Mouse (Mus musculus) midbrain, embryonic 11.5 days (tissue): ENCODE measurements around the gene Trim50. TPM values are rescaled to one million over a fixed set of nuclear protein-coding genes. Genes with fewer than 3 reads are reported as not detected.

Source experiments
- ATAC-seq: fragments of 200-750 bp; cut with Nextera tagmentation; 2 replicates; pipeline ENCODE4 v1.8.0; 2017; ENCODE audit warnings: moderate TSS enrichment, moderate library complexity; ENCODE audit not compliant: low FRiP score
- DNase-seq: peaks from one replicate; pipeline ENCODE4 v3.0.0; 2015; ENCODE audit warnings: low spot score; ENCODE audit errors: missing footprints
- H3K27ac ChIP-seq: fragments of 300-500 bp; sonication (generic); 2 replicates; pipeline ENCODE4 v1.5.1; 2014; ENCODE audit warnings: low read depth, low read length
- H3K27me3 ChIP-seq: fragments of 300-500 bp; sonication (generic); 2 replicates; pipeline ENCODE4 v1.6.1; 2014; ENCODE audit warnings: mild to moderate bottlenecking, low read length, moderate library complexity, mixed read lengths; ENCODE audit not compliant: control insufficient read depth, insufficient read depth
- H3K36me3 ChIP-seq: fragments of 300-500 bp; sonication (generic); 2 replicates; pipeline ENCODE4 v1.6.1; 2014; ENCODE audit warnings: mild to moderate bottlenecking, low read length, moderate library complexity, mixed read lengths; ENCODE audit not compliant: control insufficient read depth, insufficient read depth
- H3K4me1 ChIP-seq: fragments of 300-500 bp; sonication (generic); 2 replicates; pipeline ENCODE4 v1.6.1; 2014; ENCODE audit warnings: low read length; ENCODE audit not compliant: control insufficient read depth, insufficient read depth
- H3K4me2 ChIP-seq: fragments of 300-500 bp; sonication (generic); 2 replicates; pipeline ENCODE4 v1.6.1; 2014; ENCODE audit warnings: mild to moderate bottlenecking, moderate library complexity
- H3K4me3 ChIP-seq: fragments of 300-500 bp; sonication (generic); 2 replicates; pipeline ENCODE4 v1.5.1; 2014; ENCODE audit warnings: low read depth, low read length
- H3K9ac ChIP-seq: fragments of 300-500 bp; sonication (generic); 2 replicates; pipeline ENCODE4 v1.6.1; 2014; ENCODE audit warnings: low read length
- H3K9me3 ChIP-seq: fragments of 300-500 bp; sonication (generic); 2 replicates; pipeline ENCODE4 v1.6.1; 2016; ENCODE audit warnings: low read length; ENCODE audit not compliant: control insufficient read depth
- WGBS: fragments of 180-500 bp; shearing (Covaris S2); extraction: QIAGEN DNeasy Blood & Tissue Kit; methylation state at CpG from one replicate; pipeline ENCODE4 v1.1.7; 2014; 5-methylcytosine and 5-hydroxymethylcytosine counted together
- microRNA-seq: library from miRNA; unstranded; fragments of <30 nt; microRNA quantifications from one replicate; pipeline ENCODE4, GENCODE M21; 2017
- polyA plus RNA-seq: library from polyadenylated mRNA; unstranded; fragments of >200 nt; fragmentation: Nextera tagmentation; extraction: Ambion mirVana; gene quantifications from 2 replicates; pipeline ENCODE4 v1.2.1, GENCODE M21; 2014

Trim50 gene
- polyA plus RNA-seq, 1 experiment from 2014 or later = not detected

DNA sequence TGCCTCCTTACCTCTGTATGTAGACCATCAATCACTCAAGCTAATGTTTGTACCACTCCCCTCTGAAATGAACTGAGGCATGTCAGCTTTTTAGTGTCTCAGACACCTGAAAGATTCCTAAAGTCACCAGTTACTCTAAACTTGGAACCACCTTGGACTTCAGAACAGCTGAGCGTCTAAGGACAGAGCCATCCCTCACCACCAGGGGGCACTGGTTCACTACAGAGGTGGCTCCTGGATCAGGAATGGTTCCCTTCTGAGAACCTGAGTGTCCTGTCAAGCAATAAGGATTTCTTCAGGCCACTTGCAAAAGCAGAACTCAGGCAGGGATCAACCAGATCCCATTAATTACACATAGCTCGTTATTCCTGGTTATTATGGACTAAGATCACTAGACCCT lies 47.1 kb downstream of the Trim50 start:
- ATAC-seq (0 out of 2 replicates have a peak, but pooled peaks have one; percentile 42), DNase-seq (peak; percentile 98)
- H3K27me3 ChIP-seq = no peaks in the 10 kb centered on the region
- H3K9ac ChIP-seq = no peak overlapping the region
- H3K4me2 ChIP-seq = no peak overlapping the region
- no peak overlapping the region for H3K4me3 ChIP-seq
- no peaks in the 10 kb centered on the region for H3K4me1 ChIP-seq
- H3K36me3 ChIP-seq = no peaks in the 10 kb centered on the region
- no peaks in the 10 kb centered on the region; the same call in 1 of the 2 replicates for H3K9me3 ChIP-seq
- no peak overlapping the region for H3K27ac ChIP-seq
- WGBS = 6% methylated on average over 2 of the region's 2 CpGs

DNA sequence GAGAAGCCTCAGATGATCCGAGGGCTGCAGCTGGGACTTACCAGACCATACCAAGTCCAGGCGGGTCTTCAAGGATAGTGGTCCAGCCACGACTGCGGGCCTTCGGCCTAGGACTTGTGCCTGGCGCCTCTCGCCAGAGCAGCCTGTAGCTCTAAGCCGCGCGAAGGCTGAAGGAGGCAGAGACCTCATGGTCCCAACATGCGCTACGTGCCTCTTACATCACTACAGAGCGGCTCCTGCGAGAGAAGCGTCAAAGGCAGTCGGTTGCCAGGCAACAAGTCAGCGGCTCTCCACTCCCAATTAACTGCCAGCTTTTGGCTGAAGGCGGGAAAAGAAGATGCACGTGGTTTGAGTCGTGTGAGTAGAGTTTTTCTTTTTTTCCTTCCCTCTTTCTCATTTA lies 51.5 kb downstream of the Trim50 start:
- Histone ChIP-seq H3K9me3 (no peaks in the 10 kb centered on the region; the same call in 1 of the 2 replicates), H3K9ac (no peak overlapping the region), H3K36me3 (no peaks in the 10 kb centered on the region), H3K4me2 (no peak overlapping the region), H3K4me1 (no peaks in the 10 kb centered on the region), H3K27ac (no peak overlapping the region), H3K27me3 (no peaks in the 10 kb centered on the region), H3K4me3 (no peak overlapping the region)
- 36% methylated on average over 20 of the region's 20 CpGs for WGBS
- ATAC-seq (peak; percentile 62; the same call in 1 of the 2 replicates), DNase-seq (peak; percentile 89)

GRCm38 (mm10) chr5:135405437-135405836 lies 52.3 kb downstream of the Trim50 start:
- Histone ChIP-seq H3K9ac (no peak overlapping the region), H3K27me3 (no peaks in the 10 kb centered on the region), H3K9me3 (no peaks in the 10 kb centered on the region; the same call in 1 of the 2 replicates), H3K4me1 (no peaks in the 10 kb centered on the region), H3K27ac (no peak overlapping the region), H3K4me3 (no peak overlapping the region), H3K4me2 (no peak overlapping the region), H3K36me3 (peaks cover 5% of the 10 kb centered on the region; the same call in 1 of the 2 replicates)
- DNase-seq (no peak), ATAC-seq (no peak)
- WGBS = 83% methylated on average over 8 of the region's 9 CpGs

GRCm38 (mm10) chr5:135408114-135408513 lies 55.0 kb downstream of the Trim50 start:
- ATAC-seq = no peak
- 93% methylated on average over 4 of the region's 4 CpGs for WGBS

DNA sequence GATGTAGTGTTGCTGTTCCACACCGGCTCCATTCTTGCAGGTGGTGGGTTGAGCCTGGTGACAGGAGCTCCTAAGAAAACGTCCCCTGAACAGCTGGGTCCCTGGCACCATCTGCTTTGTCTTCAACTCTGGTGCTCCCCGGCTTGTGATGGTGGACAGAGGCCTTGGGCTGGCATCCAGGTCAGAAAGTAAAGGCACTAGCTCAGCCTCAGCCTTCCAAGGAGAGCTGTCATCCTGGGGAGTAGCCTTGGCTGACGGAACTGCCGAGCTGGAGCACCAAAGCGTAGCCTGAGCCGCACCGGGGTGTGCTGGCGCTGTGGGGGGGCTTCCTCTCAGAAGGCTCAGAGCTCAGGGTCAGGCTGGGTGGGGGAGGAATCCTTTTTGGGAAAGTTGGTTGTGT lies 57.2 kb downstream of the Trim50 start:
- DNase-seq = no peak
- Histone ChIP-seq H3K4me3 (no peak overlapping the region), H3K27me3 (no peaks in the 10 kb centered on the region), H3K4me2 (no peak overlapping the region), H3K27ac (no peak overlapping the region), H3K9ac (no peak overlapping the region), H3K9me3 (no peaks in the 10 kb centered on the region), H3K4me1 (no peaks in the 10 kb centered on the region), H3K36me3 (peaks cover 22% of the 10 kb centered on the region)
- no peak for ATAC-seq
- 93% methylated on average over 9 of the region's 9 CpGs for WGBS

More at GRCm38 (mm10) chr5:135408114-135408513, 55.0 kb downstream of the Trim50 start:
- H3K36me3 ChIP-seq = peaks cover 19% of the 10 kb centered on the region
- no peaks in the 10 kb centered on the region for H3K4me1 ChIP-seq
- no peak overlapping the region for H3K9ac ChIP-seq
- H3K4me3 ChIP-seq = no peak overlapping the region
- H3K27ac ChIP-seq = no peak overlapping the region
- no peak overlapping the region for H3K4me2 ChIP-seq
- H3K27me3 ChIP-seq = no peaks in the 10 kb centered on the region
- H3K9me3 ChIP-seq = no peaks in the 10 kb centered on the region
- DNase-seq = no peak

Small RNA genes within 50 kb of the gene (microRNA-seq; reads per million reads assigned to microRNA genes)
- gene Mir7033 = 1.5 reads per million

Other genes with a start within 250 kb of the Trim50 start
- 20.1 and 21.2 TPM in 2 replicates for gene Tbl2, start 203.6 kb upstream of the Trim50 start, polyA plus RNA-seq
- 39.2 and 42.6 TPM in 2 replicates for gene Bcl7b, start 185.0 kb upstream of the Trim50 start, polyA plus RNA-seq
- gene Baz1b, start 166.0 kb upstream of the Trim50 start, polyA plus RNA-seq = 57.7 and 60.6 TPM in 2 replicates
- 7.6 and 9.9 TPM in 2 replicates for gene Fzd9, start 102.1 kb upstream of the Trim50 start, polyA plus RNA-seq
- 0.12 TPM in 1 of 2 replicates, not detected in the other for gene Fkbp6, start 3.3 kb upstream of the Trim50 start, polyA plus RNA-seq
- gene Nsun5, start 16.7 kb downstream of the Trim50 start, polyA plus RNA-seq = 29.6 and 30.0 TPM in 2 replicates
- 14.4 and 17.2 TPM in 2 replicates for gene Pom121, start 41.3 kb downstream of the Trim50 start, polyA plus RNA-seq
- 44.4 and 49.4 TPM in 2 replicates for gene Hip1, start 191.8 kb downstream of the Trim50 start, polyA plus RNA-seq
- gene Ccl26, start 210.3 kb downstream of the Trim50 start, polyA plus RNA-seq = not detected in 2 replicates
- 3.3 and 3.5 TPM in 2 replicates for gene Ccl24, start 219.8 kb downstream of the Trim50 start, polyA plus RNA-seq